Mouse (Mus musculus) adrenal gland, adult 8-10 months (tissue): ENCODE measurements around the gene Meioc. TPM values are rescaled to one million over a fixed set of nuclear protein-coding genes. Genes with fewer than 3 reads are reported as not detected.
"Not testable (repeated sequence)": the region's sequence is repeated elsewhere in the genome, so short reads cannot be mapped to it uniquely, and the experiment has no call there.

ENCODE experiments used
- DNase-seq: peaks from one replicate; pipeline ENCODE4 v3.0.0; 2022
- microRNA-seq, 2 experiments: library from miRNA; unstranded; fragments of <30 nt; microRNA quantifications; one replicate each; pipeline ENCODE4 v1.2.0; 2022
- total RNA-seq, 4 experiments: library from RNA; stranded (reverse); gene quantifications; 2 replicates each; pipeline ENCODE4 v1.2.4; 2022

Meioc gene
- total RNA-seq, 4 experiments from 2014 or later: not detected

GRCm38 (mm10) chr11:102690162-102690561 lies 26.6 kb downstream of the Meioc start:
- peak; percentile 26 for DNase-seq

GRCm38 (mm10) chr11:102695289-102695688 lies 31.8 kb downstream of the Meioc start:
- DNase-seq: no peak

DNA sequence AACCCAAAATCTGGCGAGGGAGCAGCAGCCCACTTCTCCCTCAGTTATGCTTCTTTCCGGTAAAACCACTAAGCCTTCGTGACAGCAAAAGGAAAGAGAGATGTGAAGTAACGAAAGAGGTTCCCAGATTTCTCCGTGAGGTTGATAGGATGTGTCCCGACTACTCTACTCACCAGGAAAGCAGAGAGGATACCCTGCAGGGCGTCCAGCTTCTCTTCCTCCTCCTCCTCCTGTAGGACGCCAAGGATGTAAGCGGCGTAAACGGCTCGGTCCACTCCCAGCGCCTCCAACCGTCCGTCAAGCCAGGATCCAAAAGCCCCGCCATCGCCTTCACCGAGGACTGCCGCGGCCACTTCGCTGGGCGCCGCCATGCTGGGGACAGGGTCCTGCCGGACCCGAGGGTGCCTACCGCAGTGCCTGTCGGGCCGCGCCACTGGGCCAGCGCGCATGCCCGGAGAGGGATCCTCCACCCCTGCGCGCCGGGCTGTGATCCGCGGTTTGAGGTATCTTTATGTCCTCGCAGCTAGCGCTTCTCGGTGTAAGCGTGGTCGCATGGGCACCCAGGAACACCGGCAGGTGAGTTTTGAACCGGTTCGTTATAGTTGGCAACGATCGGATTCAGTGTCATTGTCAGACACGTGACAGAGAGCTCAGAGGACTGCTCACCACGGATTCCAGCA lies 34.0 kb downstream of the Meioc start, which contains the start of gene Ccdc43:
Ccdc43 (minus strand) TSS at position 445 of the 680 bp plus-strand sequence.
- peak; percentile 74 for DNase-seq

DNA sequence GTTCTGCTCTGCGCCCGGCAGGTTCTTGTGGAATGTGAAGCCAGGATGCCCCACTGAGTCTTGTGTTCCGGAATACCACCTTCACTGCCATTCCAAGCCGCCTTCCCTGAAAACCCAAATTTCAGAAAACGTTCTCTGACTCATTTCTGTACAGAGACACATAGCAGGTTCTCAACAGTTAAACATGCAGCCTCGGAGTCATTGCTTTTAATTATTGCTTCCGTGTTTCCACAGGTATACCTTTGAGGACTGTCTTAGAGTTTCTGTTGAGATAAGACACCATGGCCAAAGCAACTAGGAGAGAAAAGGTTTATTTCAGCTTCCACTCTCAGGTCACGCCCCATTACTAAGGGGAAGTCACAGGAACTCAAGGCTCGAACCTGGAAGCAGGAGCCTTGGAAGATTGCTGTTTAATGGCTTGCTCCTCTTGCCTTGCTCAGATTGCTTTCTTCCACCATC lies 34.5 kb downstream of the Meioc start:
- DNase-seq: no peak

DNA sequence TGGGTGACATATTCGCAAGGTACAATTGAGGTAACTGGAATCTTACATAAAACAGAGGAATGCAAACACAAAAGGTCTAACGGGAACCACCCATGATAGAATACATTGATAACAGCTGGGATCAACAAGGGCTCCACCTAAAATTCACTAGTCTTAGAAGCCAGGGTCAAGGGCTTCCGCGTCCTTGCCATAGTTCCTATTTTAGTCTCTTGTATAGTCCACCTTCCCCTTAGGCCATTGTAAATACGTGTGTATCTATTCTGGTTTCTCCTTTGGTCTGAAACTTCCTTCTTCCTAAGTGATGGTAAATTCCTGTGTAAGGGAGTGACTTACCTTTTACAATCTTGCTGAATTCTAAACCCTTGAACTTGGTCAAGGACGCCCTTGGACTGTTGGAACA lies 38.7 kb downstream of the Meioc start:
- DNase-seq: not testable (repeated sequence)

GRCm38 (mm10) chr11:102712411-102712810 lies 48.9 kb downstream of the Meioc start:
- DNase-seq: no peak

DNA sequence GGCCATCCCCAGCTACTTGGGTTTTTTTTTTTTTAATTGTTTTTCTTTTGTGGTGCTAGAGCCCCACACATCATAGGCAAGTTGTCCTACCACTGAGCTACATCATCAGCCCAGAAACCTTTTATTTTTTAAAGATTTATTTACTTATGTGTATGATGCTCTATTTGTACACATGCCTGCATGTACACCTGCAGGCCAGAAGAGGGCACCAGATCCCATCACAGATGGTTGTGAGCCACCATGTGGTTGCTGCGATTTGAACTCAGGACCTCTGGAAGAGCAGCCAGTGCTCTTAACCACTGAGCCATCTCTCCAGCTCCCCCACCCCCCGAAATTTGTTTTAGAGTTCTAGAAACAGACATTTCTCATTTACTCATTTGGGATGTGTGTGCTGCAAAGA lies 51.1 kb downstream of the Meioc start:
- not testable (repeated sequence) for DNase-seq

GRCm38 (mm10) chr11:102716135-102716534 lies 52.6 kb downstream of the Meioc start:
- DNase-seq: no peak

- DNase-seq: no peak
Measured at GRCm38 (mm10) chr11:102725574-102725973, 62.1 kb downstream of the Meioc start.

GRCm38 (mm10) chr11:102728614-102729013 lies 65.1 kb downstream of the Meioc start:
- no peak for DNase-seq

GRCm38 (mm10) chr11:102729835-102730234 lies 66.3 kb downstream of the Meioc start:
- no peak for DNase-seq

- no peak for DNase-seq
Measured at GRCm38 (mm10) chr11:102731366-102731765, 67.8 kb downstream of the Meioc start.

Small RNA genes lying within 50 kb of the gene (microRNA-seq; reads per million reads assigned to microRNA genes)
- 0 reads per million in 2 experiments for gene Gm22920

Other genes with a start within 250 kb of the Meioc start
- gene Grn, start 233.4 kb upstream of the Meioc start, total RNA-seq: 100 to 1,000 TPM; 171 to 220 (median 202) TPM
- gene Fam171a2, start 216.0 kb upstream of the Meioc start, total RNA-seq: 1 to 10 TPM; 3.8 to 6.2 (median 5.0) TPM
- 1 to 10 TPM; 2.9 to 4.7 (median 4.1) TPM for gene Itga2b, start 193.6 kb upstream of the Meioc start, total RNA-seq
- gene Gpatch8, start 107.3 kb upstream of the Meioc start, total RNA-seq: 10 to 100 TPM; 29.2 to 48.9 (median 35.7) TPM
- under 1 TPM in 1 of 4 experiments, not detected in 3; 0.75 TPM for gene Gm11627, start 84.3 kb upstream of the Meioc start, total RNA-seq
- 1 to 10 TPM; 4.8 to 6.9 (median 5.7) TPM for gene Fzd2, start 59.3 kb upstream of the Meioc start, total RNA-seq
- 10 to 100 TPM; 26.5 to 30.5 (median 29.6) TPM for gene Ccdc43, start 34.1 kb downstream of the Meioc start, total RNA-seq
- 10 to 100 TPM in 2 of 4 experiments, 1 to 10 TPM in 2; 2.0 to 13.0 (median 8.0) TPM for gene Adam11, start 97.7 kb downstream of the Meioc start, total RNA-seq
- gene Gjc1, start 156.0 kb downstream of the Meioc start, total RNA-seq: 10 to 100 TPM; 12.9 to 22.5 (median 17.7) TPM
- 1 to 10 TPM; 1.4 to 2.6 (median 2.1) TPM for gene Higd1b, start 172.1 kb downstream of the Meioc start, total RNA-seq
- gene Eftud2, start 217.3 kb downstream of the Meioc start, total RNA-seq: 10 to 100 TPM; 62.2 to 95.9 (median 82.0) TPM
- gene Ccdc103, start 217.5 kb downstream of the Meioc start, total RNA-seq: 1 to 10 TPM in 1 of 4 experiments, under 1 TPM in 3; 0.59 to 1.5 (median 0.70) TPM
- under 1 TPM in 2 of 4 experiments, not detected in 2; 0.19 to 0.22 TPM for gene Fam187a, start 221.5 kb downstream of the Meioc start, total RNA-seq
- gene Gfap, start 237.2 kb downstream of the Meioc start, total RNA-seq: 1 to 10 TPM; 1.0 to 1.8 (median 1.8) TPM